Mouse (Mus musculus): ENCODE data around the gene Ppp2r5c. TPM values are rescaled to one million over a fixed set of nuclear protein-coding genes. Genes with fewer than 3 reads are reported as not detected.

Ppp2r5c gene
- total and polyA plus RNA-seq, 3 experiments = 72.0 to 100.0 (median 93.9) TPM

DNA sequence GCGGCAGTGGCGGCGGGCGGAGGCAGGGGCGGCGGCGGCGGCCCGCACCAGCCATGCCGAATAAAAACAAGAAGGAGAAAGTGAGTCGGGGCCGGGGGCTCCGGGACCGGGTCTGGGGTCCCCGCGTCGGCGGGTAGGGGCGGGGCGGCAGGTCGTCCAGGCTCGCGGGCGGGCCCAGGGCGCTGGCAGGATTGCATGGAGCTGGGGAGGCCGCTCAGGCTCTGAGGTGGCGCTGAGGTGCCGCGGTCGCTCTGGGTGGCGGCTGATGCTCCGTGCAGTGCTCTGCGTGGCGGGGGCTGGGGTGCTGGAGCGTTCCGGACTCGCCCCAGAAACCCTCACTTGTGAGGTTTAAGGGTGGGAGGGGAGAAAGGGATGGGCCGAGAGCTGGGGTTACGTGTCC is 386 bp downstream of the Ppp2r5c start:
- Histone ChIP-seq H3K4me1 (ENCODE audit: control insufficient read depth in 1 of 2, insufficient read depth in 2 of 2, low read length in 2 of 2) (no peaks in the 10 kb centered on the region; a peak in 1 of 4 replicates), H3K36me3 (ENCODE audit: control insufficient read depth in 1 of 2, insufficient read depth in 2 of 2, low read length in 2 of 2) (no peaks in the 10 kb centered on the region), H3K4me3 (ENCODE audit: control insufficient read depth in 1 of 2, insufficient read depth in 1 of 2, low read depth in 2 of 2, low read length in 2 of 2) (peak overlapping the region; percentile 64 to 96), H3K9ac (ENCODE audit: control insufficient read depth, low read depth, low read length, poor library complexity, severe bottlenecking) (peak overlapping the region; percentile 77), H3K27me3 (ENCODE audit: control insufficient read depth in 1 of 2, insufficient read depth in 2 of 2, low read length in 2 of 2) (no peaks in the 10 kb centered on the region), H3K27ac (ENCODE audit: control insufficient read depth, low read depth, low read length) (no peak overlapping the region), H3K9me3 (replicated peaks; ENCODE audit: insufficient read depth, low read length) (no peaks in the 10 kb centered on the region), H3K79me2 (ENCODE audit: control insufficient read depth, insufficient read depth, low read length, poor library complexity) (peaks cover 2% of the 10 kb centered on the region; the same call in 1 of the 2 replicates)
- peak; percentile 59 for DNase-seq (ENCODE audit: low read depth, low spot score)
- peak; percentile 22; the same call in 1 of the 2 replicates for TF ChIP-seq MXI1 (IDR thresholded peaks at IDR 0.05; ENCODE audit: low read depth, low read length)
- TF ChIP-seq KAT2A (conservative IDR thresholded peaks at IDR 0.05; ENCODE audit: low read depth, low read length) = no peak
- TF ChIP-seq SMC3 (IDR thresholded peaks at IDR 0.05; ENCODE audit: low read depth, low read length) = no peak

DNA sequence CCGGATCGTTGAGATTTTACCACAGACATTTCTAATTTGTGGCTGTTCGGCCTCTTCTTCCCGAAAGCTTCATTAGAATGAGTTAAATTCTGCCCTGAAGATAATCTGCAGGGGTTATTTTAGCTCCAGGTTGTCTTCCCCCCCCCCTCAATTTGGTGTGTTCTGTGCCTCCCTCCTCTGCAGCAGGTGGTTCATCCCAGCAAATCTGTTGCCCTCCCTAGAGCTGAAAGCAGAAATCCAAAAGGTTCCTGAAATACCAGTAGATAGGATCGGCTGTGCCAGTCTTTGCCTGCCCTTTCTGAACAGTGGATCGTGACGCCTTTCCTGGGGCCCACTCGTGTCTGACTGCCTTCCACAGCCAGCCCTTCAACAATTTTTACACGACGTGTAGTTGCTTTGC is 1.8 kb downstream of the Ppp2r5c start:
- Histone ChIP-seq H3K36me3 (ENCODE audit: control insufficient read depth in 1 of 2, insufficient read depth in 2 of 2, low read length in 2 of 2) (no peaks in the 10 kb centered on the region), H3K79me2 (ENCODE audit: control insufficient read depth, insufficient read depth, low read length, poor library complexity) (peaks cover 2% of the 10 kb centered on the region; the same call in 1 of the 2 replicates), H3K9me3 (replicated peaks; ENCODE audit: insufficient read depth, low read length) (no peaks in the 10 kb centered on the region), H3K4me1 (ENCODE audit: control insufficient read depth in 1 of 2, insufficient read depth in 2 of 2, low read length in 2 of 2) (no peaks in the 10 kb centered on the region; a peak in 1 of 4 replicates), H3K27ac (ENCODE audit: control insufficient read depth, low read depth, low read length) (no peak overlapping the region), H3K27me3 (ENCODE audit: control insufficient read depth in 1 of 2, insufficient read depth in 2 of 2, low read length in 2 of 2) (no peaks in the 10 kb centered on the region), H3K9ac (ENCODE audit: control insufficient read depth, low read depth, low read length, poor library complexity, severe bottlenecking) (no peak overlapping the region), H3K4me3 (ENCODE audit: control insufficient read depth in 1 of 2, insufficient read depth in 1 of 2, low read depth in 2 of 2, low read length in 2 of 2) (no peak overlapping the region)
- DNase-seq (ENCODE audit: low read depth, low spot score) = no peak
- TF ChIP-seq MYC (IDR thresholded peaks at IDR 0.05; ENCODE audit: low read depth, low read length) = no peak
- TF ChIP-seq MXI1 (IDR thresholded peaks at IDR 0.05; ENCODE audit: low read depth, low read length) = no peak
- no peak for TF ChIP-seq TBP (IDR thresholded peaks at IDR 0.05; ENCODE audit: low read depth, low read length)
- TF ChIP-seq E2F4 (IDR thresholded peaks at IDR 0.05; ENCODE audit: borderline replicate concordance, low read depth, low read length) = no peak
- TF ChIP-seq GABPA (IDR thresholded peaks at IDR 0.05; ENCODE audit: low read depth, low read length) = no peak
- TF ChIP-seq UBTF (IDR thresholded peaks at IDR 0.05; ENCODE audit: borderline replicate concordance, insufficient read depth, low read depth, low read length) = no peak
- no peak for TF ChIP-seq SMC3 (IDR thresholded peaks at IDR 0.05; ENCODE audit: low read depth, low read length)
- TF ChIP-seq NRF1 (IDR thresholded peaks at IDR 0.05; ENCODE audit: insufficient read depth, low read depth, low read length, poor library complexity, severe bottlenecking) = no peak
- no peak for TF ChIP-seq POLR2AphosphoS2 (IDR thresholded peaks at IDR 0.05; ENCODE audit: low read length)
- no peak for TF ChIP-seq RAD21 (IDR thresholded peaks at IDR 0.05; ENCODE audit: low read depth, low read length)
- no peak for TF ChIP-seq NELFE (IDR thresholded peaks at IDR 0.05; ENCODE audit: low read depth, low read length)
- no peak for TF ChIP-seq POLR2AphosphoS5 (IDR thresholded peaks at IDR 0.05; ENCODE audit: borderline replicate concordance, low read depth, low read length)
- no peak for TF ChIP-seq ETS1 (IDR thresholded peaks at IDR 0.05; ENCODE audit: low read depth, low read length)
- TF ChIP-seq CHD2 (IDR thresholded peaks at IDR 0.05; ENCODE audit: low read length) = no peak
- TF ChIP-seq MAX (IDR thresholded peaks at IDR 0.05; ENCODE audit: low read length) = no peak
- TF ChIP-seq ZMIZ1 (IDR thresholded peaks at IDR 0.05; ENCODE audit: low read depth, low read length) = no peak

Data from MEL (cell line).